Mouse (Mus musculus): Measurements from ENCODE around the gene Gm10260. TPM values are rescaled to one million over a fixed set of nuclear protein-coding genes. Genes with fewer than 3 reads are reported as not detected.

The Gm10260 gene
- polyA plus RNA-seq, 1 experiment, result 22.7 TPM

DNA sequence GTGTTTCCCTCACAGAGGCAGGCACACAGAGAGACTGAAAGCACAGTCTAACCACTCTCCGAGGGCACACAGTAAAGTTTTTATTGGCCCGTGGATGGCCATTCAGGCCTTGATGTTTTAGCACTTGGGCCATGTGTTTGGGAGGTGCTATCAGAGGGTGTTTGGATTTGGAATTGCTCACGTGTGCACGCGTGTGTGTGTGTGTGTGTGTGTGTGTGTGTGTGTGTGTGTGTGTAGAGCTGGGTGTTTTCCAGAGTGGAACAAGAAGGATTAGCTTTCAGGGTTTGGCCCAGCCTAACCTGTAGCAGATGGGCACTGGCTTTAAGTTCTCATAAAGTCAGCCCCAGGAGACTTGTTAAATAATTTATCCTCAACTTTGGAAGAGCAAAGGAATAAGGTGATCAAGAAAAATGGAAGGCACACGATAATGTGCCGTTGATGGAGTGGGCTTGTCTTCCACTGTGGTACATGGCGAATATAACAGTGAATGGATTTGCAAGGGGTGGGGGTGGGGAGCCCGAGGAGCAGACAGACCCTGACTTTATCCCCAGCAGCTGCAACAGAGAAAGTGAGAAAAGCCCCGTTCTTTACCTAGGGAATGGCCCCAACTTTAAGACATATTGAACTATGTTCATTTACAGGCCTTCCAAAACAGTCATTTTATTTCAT, 24.9 kb upstream of the Gm10260 start:
- Histone ChIP-seq H3K4me1 (ENCODE audit: control insufficient read depth) (peaks cover 23% of the 10 kb centered on the region), H3K36me3 (ENCODE audit: control insufficient read depth) (no peaks in the 10 kb centered on the region), H3K4me3 (replicated peaks) (no peak overlapping the region), H3K9me3 (ENCODE audit: control insufficient read depth, low read length) (no peaks in the 10 kb centered on the region), H3K27me3 (ENCODE audit: control insufficient read depth) (no peaks in the 10 kb centered on the region)
- TF ChIP-seq TAL1 (IDR thresholded peaks at IDR 0.05; ENCODE audit: low read length) (no peak), GATA1 (IDR thresholded peaks at IDR 0.05; ENCODE audit: low read length) (no peak)

GRCm38 (mm10) chr13:97783423-97784143, 23.2 kb upstream of the Gm10260 start:
- no peak overlapping the region for H3K4me3 ChIP-seq (replicated peaks)
- no peaks in the 10 kb centered on the region for H3K27me3 ChIP-seq (ENCODE audit: control insufficient read depth)
- no peak for TF ChIP-seq TAL1 (IDR thresholded peaks at IDR 0.05; ENCODE audit: low read length)
- no peak for TF ChIP-seq GATA1 (IDR thresholded peaks at IDR 0.05; ENCODE audit: low read length)
- H3K9me3 ChIP-seq (ENCODE audit: control insufficient read depth, low read length), result no peaks in the 10 kb centered on the region
- no peaks in the 10 kb centered on the region for H3K36me3 ChIP-seq (ENCODE audit: control insufficient read depth)
- H3K4me1 ChIP-seq (ENCODE audit: control insufficient read depth), result peaks cover 35% of the 10 kb centered on the region

DNA sequence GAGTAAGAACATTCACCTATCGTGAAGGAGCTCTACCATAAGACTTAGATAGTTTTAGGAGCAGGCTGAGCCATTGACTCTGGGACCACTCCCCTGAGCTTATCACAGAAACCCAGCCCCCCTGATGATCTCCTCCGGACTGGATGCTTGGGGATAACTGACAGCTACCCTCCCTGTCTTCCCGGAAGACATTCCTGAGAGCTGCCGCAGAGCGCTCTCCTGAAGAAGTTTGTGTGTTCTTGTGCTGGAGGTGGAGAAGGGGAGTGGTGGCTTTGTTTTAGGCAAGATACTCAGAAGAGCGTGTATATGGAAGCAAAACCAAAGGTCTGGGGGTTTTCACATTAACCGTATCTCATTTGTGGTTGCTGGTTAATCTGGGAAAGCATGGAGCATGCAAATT, 21.6 kb upstream of the Gm10260 start:
- no peak overlapping the region for H3K4me3 ChIP-seq (replicated peaks)
- no peaks in the 10 kb centered on the region for H3K36me3 ChIP-seq (ENCODE audit: control insufficient read depth)
- TF ChIP-seq GATA1 (IDR thresholded peaks at IDR 0.05; ENCODE audit: low read length), result no peak
- no peak for TF ChIP-seq TAL1 (IDR thresholded peaks at IDR 0.05; ENCODE audit: low read length)
- H3K9me3 ChIP-seq (ENCODE audit: control insufficient read depth, low read length), result no peaks in the 10 kb centered on the region
- peaks cover 50% of the 10 kb centered on the region for H3K4me1 ChIP-seq (ENCODE audit: control insufficient read depth)
- H3K27me3 ChIP-seq (ENCODE audit: control insufficient read depth), result no peaks in the 10 kb centered on the region

- H3K27me3 ChIP-seq (ENCODE audit: control insufficient read depth), result no peaks in the 10 kb centered on the region
- peaks cover 54% of the 10 kb centered on the region for H3K4me1 ChIP-seq (ENCODE audit: control insufficient read depth)
- no peak overlapping the region for H3K4me3 ChIP-seq (replicated peaks)
- no peak for TF ChIP-seq GATA1 (IDR thresholded peaks at IDR 0.05; ENCODE audit: low read length)
- no peak for TF ChIP-seq TAL1 (IDR thresholded peaks at IDR 0.05; ENCODE audit: low read length)
- no peaks in the 10 kb centered on the region for H3K36me3 ChIP-seq (ENCODE audit: control insufficient read depth)
- no peaks in the 10 kb centered on the region for H3K9me3 ChIP-seq (ENCODE audit: control insufficient read depth, low read length)
Observed at GRCm38 (mm10) chr13:97781637-97782036, 21.2 kb upstream of the Gm10260 start.

- Histone ChIP-seq H3K4me1 (ENCODE audit: control insufficient read depth) (peaks cover 62% of the 10 kb centered on the region), H3K36me3 (ENCODE audit: control insufficient read depth) (no peaks in the 10 kb centered on the region), H3K4me3 (replicated peaks) (no peak overlapping the region), H3K27me3 (ENCODE audit: control insufficient read depth) (no peaks in the 10 kb centered on the region), H3K9me3 (ENCODE audit: control insufficient read depth, low read length) (no peaks in the 10 kb centered on the region)
- TF ChIP-seq TAL1 (IDR thresholded peaks at IDR 0.05; ENCODE audit: low read length), result no peak
- no peak for TF ChIP-seq GATA1 (IDR thresholded peaks at IDR 0.05; ENCODE audit: low read length)
Observed at GRCm38 (mm10) chr13:97780556-97780955, 20.1 kb upstream of the Gm10260 start.

GRCm38 (mm10) chr13:97779657-97780445, 19.4 kb upstream of the Gm10260 start:
- no peak for TF ChIP-seq GATA1 (IDR thresholded peaks at IDR 0.05; ENCODE audit: low read length)
- TF ChIP-seq TAL1 (IDR thresholded peaks at IDR 0.05; ENCODE audit: low read length), result no peak
- H3K36me3 ChIP-seq (ENCODE audit: control insufficient read depth), result no peaks in the 10 kb centered on the region
- no peaks in the 10 kb centered on the region for H3K27me3 ChIP-seq (ENCODE audit: control insufficient read depth)
- H3K4me3 ChIP-seq (replicated peaks), result no peak overlapping the region
- H3K4me1 ChIP-seq (ENCODE audit: control insufficient read depth), result peaks cover 65% of the 10 kb centered on the region
- no peaks in the 10 kb centered on the region for H3K9me3 ChIP-seq (ENCODE audit: control insufficient read depth, low read length)

- H3K36me3 ChIP-seq (ENCODE audit: control insufficient read depth), result no peaks in the 10 kb centered on the region
- H3K27me3 ChIP-seq (ENCODE audit: control insufficient read depth), result no peaks in the 10 kb centered on the region
- H3K4me1 ChIP-seq (ENCODE audit: control insufficient read depth), result peaks cover 65% of the 10 kb centered on the region
- TF ChIP-seq TAL1 (IDR thresholded peaks at IDR 0.05; ENCODE audit: low read length) (peak; percentile 56; the same call in 2 of the 3 replicates), GATA1 (IDR thresholded peaks at IDR 0.05; ENCODE audit: low read length) (peak; percentile 17; the same call in 1 of the 2 replicates)
- H3K9me3 ChIP-seq (ENCODE audit: control insufficient read depth, low read length), result no peaks in the 10 kb centered on the region
- H3K4me3 ChIP-seq (replicated peaks), result peak overlapping the region; percentile 55
Observed at GRCm38 (mm10) chr13:97778698-97779194, 18.3 kb upstream of the Gm10260 start.

GRCm38 (mm10) chr13:97777667-97778066, 17.2 kb upstream of the Gm10260 start:
- no peaks in the 10 kb centered on the region for H3K9me3 ChIP-seq (ENCODE audit: control insufficient read depth, low read length)
- TF ChIP-seq TAL1 (IDR thresholded peaks at IDR 0.05; ENCODE audit: low read length), result no peak
- TF ChIP-seq GATA1 (IDR thresholded peaks at IDR 0.05; ENCODE audit: low read length), result no peak
- no peaks in the 10 kb centered on the region for H3K27me3 ChIP-seq (ENCODE audit: control insufficient read depth)
- peak overlapping the region; percentile 55 for H3K4me3 ChIP-seq (replicated peaks)
- H3K36me3 ChIP-seq (ENCODE audit: control insufficient read depth), result 0 out of 2 replicates have a peak, but pooled peaks cover 2% of the 10 kb centered on the region
- peaks cover 65% of the 10 kb centered on the region for H3K4me1 ChIP-seq (ENCODE audit: control insufficient read depth)
